8 mouse cellular contexts compared by ENCODE assay signal in genomic region chr1:135787799-135788198, GRCm38 (mm10). TPM values are rescaled to one million over a fixed set of nuclear protein-coding genes. Genes with fewer than 3 reads are reported as not detected.
DNase-seq lines count a peak whose midpoint lies in the region; ATAC-seq and TF ChIP-seq lines count a peak whose summit lies in the region.

No protein-coding gene starts in this region.

- TF ChIP-seq POLR2A in cerebellum, adult 2 months (IDR thresholded peaks at IDR 0.05; ENCODE audit: borderline replicate concordance, insufficient read depth, low read length), result no peak

- H3K27ac ChIP-seq in cerebellum, adult 2 months (ENCODE audit: insufficient read depth, low read length), result no peak overlapping the region
- no peak overlapping the region for H3K27ac ChIP-seq in liver, postnatal 0 days (ENCODE audit: low read depth)

- TF ChIP-seq CTCF in cerebellum, adult 2 months (IDR thresholded peaks at IDR 0.05; ENCODE audit: borderline replicate concordance, insufficient read depth, low read depth, low read length), result peak; percentile 62; the same call in 1 of the 2 replicates
- peak; percentile 88 for TF ChIP-seq CTCF in liver, postnatal 0 days (IDR thresholded peaks at IDR 0.05; ENCODE audit: low read depth)

- H3K4me1 ChIP-seq in cerebellum, adult 2 months (ENCODE audit: control insufficient read depth, insufficient read depth, low read length), result no peaks in the 10 kb centered on the region
- H3K4me1 ChIP-seq in liver, postnatal 0 days (ENCODE audit: insufficient read depth), result 0 out of 2 replicates have a peak, but pooled peaks cover 3% of the 10 kb centered on the region

- no peaks in the 10 kb centered on the region for H3K9me3 ChIP-seq in liver, postnatal 0 days (ENCODE audit: low read length)

- H3K36me3 ChIP-seq in liver, postnatal 0 days (replicated peaks; ENCODE audit: insufficient read depth, low read length), result no peaks in the 10 kb centered on the region

- H3K9ac ChIP-seq in liver, postnatal 0 days (replicated peaks), result no peak overlapping the region

- no peak overlapping the region for H3K4me3 ChIP-seq in cerebellum, adult 2 months (replicated peaks; ENCODE audit: insufficient read depth, low read depth, low read length)
- H3K4me3 ChIP-seq in liver, postnatal 0 days (ENCODE audit: low read depth, low read length), result no peak overlapping the region

- WGBS in cerebellum, adult 2 months, result 50% methylated on average over 3 of the region's 3 CpGs
- 43% methylated on average over 3 of the region's 3 CpGs for WGBS in liver, postnatal 0 days (ENCODE audit: insufficient replicate concordance)

- DNase-seq in urinary bladder, postnatal 14 days (ENCODE audit: low spot score), result peak; percentile 88
- no peak for DNase-seq in urinary bladder, postnatal 10 days (ENCODE audit: low spot score)
- peak; percentile 29 to 45 for DNase-seq in cerebellum, adult 2 months
- peak; percentile 49 for DNase-seq in kidney, adult 11 months
- DNase-seq in liver, postnatal 0 days, result peak; percentile 78
- DNase-seq in ovary, postnatal 36 days (ENCODE audit: low spot score), result peak; percentile 62
- peak; percentile 86 for DNase-seq in thymus, postnatal 14 days

- 0 out of 2 replicates have a peak, but pooled peaks have one; percentile 47 for ATAC-seq in frontal cortex, adult (ENCODE audit: low TSS enrichment)
- ATAC-seq in liver, postnatal 0 days, result peak; percentile 66

- no peak overlapping the region for H3K4me2 ChIP-seq in liver, postnatal 0 days (ENCODE audit: low read depth, low read length)

- no peaks in the 10 kb centered on the region for H3K27me3 ChIP-seq in cerebellum, adult 2 months (ENCODE audit: control insufficient read depth, insufficient read depth, low read length)
- 0 out of 2 replicates have a peak, but pooled peaks cover 3% of the 10 kb centered on the region for H3K27me3 ChIP-seq in liver, postnatal 0 days (ENCODE audit: insufficient read depth, low read length)

- TF ChIP-seq EP300 in liver, postnatal 0 days (IDR thresholded peaks at IDR 0.05; ENCODE audit: low read depth), result no peak

RNA-seq across cellular contexts. Expression of gene Tnni1, which starts 8.6 kb away (rescaled TPM):
- polyA plus RNA-seq in cerebellum, adult 2 months (2012; rRNA removed), result 22.1 and 25.9 TPM in 2 replicates
- polyA plus RNA-seq in liver, postnatal 0 days (2015; fragmentation: Nextera tagmentation; extraction: Ambion mirVana), result 1.2 and 4.7 TPM in 2 replicates

RNA-seq across cellular contexts. Expression of gene Phlda3, which starts 21.9 kb away (rescaled TPM):
- 72.7 and 93.0 TPM in 2 replicates for polyA plus RNA-seq in cerebellum, adult 2 months (2012; rRNA removed)
- 4.0 and 4.9 TPM in 2 replicates for polyA plus RNA-seq in liver, postnatal 0 days (2015; fragmentation: Nextera tagmentation; extraction: Ambion mirVana)

RNA-seq across cellular contexts. Expression of gene Lad1, which starts 30.6 kb away (rescaled TPM):
- 0.76 and 1.2 TPM in 2 replicates for polyA plus RNA-seq in cerebellum, adult 2 months (2012; rRNA removed)
- polyA plus RNA-seq in liver, postnatal 0 days (2015; fragmentation: Nextera tagmentation; extraction: Ambion mirVana), result 0.42 and 0.77 TPM in 2 replicates

RNA-seq across cellular contexts. Expression of gene Tnnt2, which starts 48.4 kb away (rescaled TPM):
- polyA plus RNA-seq in cerebellum, adult 2 months (2012; rRNA removed), result 1.4 and 2.8 TPM in 2 replicates
- 3.2 and 3.6 TPM in 2 replicates for polyA plus RNA-seq in liver, postnatal 0 days (2015; fragmentation: Nextera tagmentation; extraction: Ambion mirVana)

Comparison
In these comparisons a context has a peak if more than half of its experiments do, and no peak if none do; other contexts are left out.
1. RNA of gene Phlda3, which starts 21.9 kb away (polyA plus RNA-seq): 72.7 to 93.0 TPM in cerebellum, adult 2 months; 4.0 to 4.9 TPM in liver, postnatal 0 days; every median in the first group is over 10 times any median in the second.